Mouse (Mus musculus): Measurements from ENCODE around the gene Rps27l. TPM values are rescaled to one million over a fixed set of nuclear protein-coding genes. Genes with fewer than 3 reads are reported as not detected.

The Rps27l gene
- total and polyA plus RNA-seq, 3 experiments: 469 to 502 TPM; not detected in 1

DNA sequence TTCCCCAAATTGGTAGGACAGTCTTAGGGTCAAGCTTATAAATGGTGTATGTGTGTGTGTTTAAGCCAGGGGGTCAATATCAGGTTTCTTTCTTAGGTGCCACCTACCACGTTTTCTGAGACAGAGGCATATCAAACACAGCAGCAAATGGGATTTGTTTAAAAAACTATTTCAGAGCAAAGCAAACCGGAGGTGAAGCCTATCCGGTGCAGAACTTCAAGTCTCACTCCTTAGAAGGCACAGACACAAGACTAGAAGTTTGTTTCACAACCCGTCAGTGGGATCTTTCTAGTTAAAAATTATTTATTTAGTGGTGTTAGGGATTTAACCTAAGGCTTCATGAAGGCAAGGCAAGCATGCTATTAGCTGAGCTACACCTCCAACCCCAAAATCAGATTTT, 725 bp upstream of the Rps27l start:
- Histone ChIP-seq H3K79me2 (ENCODE audit: control insufficient read depth, insufficient read depth, low read length, poor library complexity) (peaks cover 9% of the 10 kb centered on the region), H3K4me1 (ENCODE audit: control insufficient read depth in 1 of 2, insufficient read depth in 2 of 2, low read length in 2 of 2) (peaks cover 3 to 4% of the 10 kb centered on the region in 2 experiments; a peak in 2 of 4 replicates), H3K4me3 (ENCODE audit: control insufficient read depth in 1 of 2, insufficient read depth in 1 of 2, low read depth in 2 of 2, low read length in 2 of 2) (peak overlapping the region; percentile 86 to 93), H3K27me3 (ENCODE audit: control insufficient read depth in 1 of 2, insufficient read depth in 2 of 2, low read length in 2 of 2) (no peaks in the 10 kb centered on the region), H3K9ac (ENCODE audit: control insufficient read depth, low read depth, low read length, poor library complexity, severe bottlenecking) (peak overlapping the region; percentile 83), H3K36me3 (ENCODE audit: control insufficient read depth in 1 of 2, insufficient read depth in 2 of 2, low read length in 2 of 2) (peaks cover 9 to 18% of the 10 kb centered on the region in 2 experiments), H3K27ac (ENCODE audit: control insufficient read depth, low read depth, low read length) (peak overlapping the region; percentile 62), H3K9me3 (replicated peaks; ENCODE audit: insufficient read depth, low read length) (no peaks in the 10 kb centered on the region)
- TF ChIP-seq NELFE (IDR thresholded peaks at IDR 0.05; ENCODE audit: low read depth, low read length): no peak
- no peak for TF ChIP-seq JUND (IDR thresholded peaks at IDR 0.05; ENCODE audit: low read depth, low read length)
- TF ChIP-seq POLR2AphosphoS2 (IDR thresholded peaks at IDR 0.05; ENCODE audit: low read length): no peak
- TF ChIP-seq USF1 (IDR thresholded peaks at IDR 0.05; ENCODE audit: low read depth, low read length): no peak
- TF ChIP-seq SMC3 (IDR thresholded peaks at IDR 0.05; ENCODE audit: low read depth, low read length): no peak
- DNase-seq (ENCODE audit: low read depth, low spot score): peak; percentile 71

DNA sequence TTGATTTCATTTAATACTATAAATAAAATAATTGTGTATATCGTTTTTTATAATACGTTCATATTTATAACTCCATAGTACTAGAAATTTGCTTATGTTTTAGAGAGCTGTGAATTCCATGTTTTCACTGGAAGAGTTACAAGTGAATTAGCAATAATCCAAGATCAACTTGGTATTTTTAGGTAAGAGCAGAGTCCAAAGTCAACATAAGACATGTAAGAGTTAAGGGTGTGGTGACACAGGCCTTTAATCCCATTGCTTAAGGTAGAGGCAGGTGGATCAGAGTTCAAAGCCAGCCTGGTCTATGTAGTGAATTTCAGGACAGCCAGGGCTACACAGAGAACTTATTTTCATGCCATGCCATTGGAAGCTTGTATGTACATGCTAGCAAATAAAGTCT, 2.6 kb downstream of the Rps27l start:
- Histone ChIP-seq H3K79me2 (ENCODE audit: control insufficient read depth, insufficient read depth, low read length, poor library complexity) (peaks cover 9% of the 10 kb centered on the region), H3K9me3 (replicated peaks; ENCODE audit: insufficient read depth, low read length) (no peaks in the 10 kb centered on the region), H3K9ac (ENCODE audit: control insufficient read depth, low read depth, low read length, poor library complexity, severe bottlenecking) (no peak overlapping the region), H3K36me3 (ENCODE audit: control insufficient read depth in 1 of 2, insufficient read depth in 2 of 2, low read length in 2 of 2) (peaks cover 9 to 18% of the 10 kb centered on the region in 2 experiments), H3K4me3 (ENCODE audit: control insufficient read depth in 1 of 2, insufficient read depth in 1 of 2, low read depth in 2 of 2, low read length in 2 of 2) (no peak overlapping the region), H3K4me1 (ENCODE audit: control insufficient read depth in 1 of 2, insufficient read depth in 2 of 2, low read length in 2 of 2) (peaks cover 3 to 4% of the 10 kb centered on the region in 2 experiments; a peak in 2 of 4 replicates), H3K27ac (ENCODE audit: control insufficient read depth, low read depth, low read length) (no peak overlapping the region), H3K27me3 (ENCODE audit: control insufficient read depth in 1 of 2, insufficient read depth in 2 of 2, low read length in 2 of 2) (no peaks in the 10 kb centered on the region)
- no peak for TF ChIP-seq HCFC1 (IDR thresholded peaks at IDR 0.05; ENCODE audit: low read depth, low read length)
- no peak for TF ChIP-seq ZNF384 (IDR thresholded peaks at IDR 0.05; ENCODE audit: low read depth, low read length)
- no peak for TF ChIP-seq MAX (IDR thresholded peaks at IDR 0.05; ENCODE audit: low read length)
- TF ChIP-seq TBP (IDR thresholded peaks at IDR 0.05; ENCODE audit: low read depth, low read length): no peak
- no peak for TF ChIP-seq EP300 (IDR thresholded peaks at IDR 0.05; ENCODE audit: low read depth in 1 of 2, low read length in 2 of 2)
- TF ChIP-seq MAFK (IDR thresholded peaks at IDR 0.05; ENCODE audit: borderline replicate concordance, low read depth, low read length): no peak
- no peak for TF ChIP-seq ZC3H11A (IDR thresholded peaks at IDR 0.05; ENCODE audit: low read depth, low read length)
- no peak for TF ChIP-seq RAD21 (IDR thresholded peaks at IDR 0.05; ENCODE audit: low read depth, low read length)
- TF ChIP-seq SIN3A (IDR thresholded peaks at IDR 0.05; ENCODE audit: low read length): no peak
- no peak for TF ChIP-seq MAZ (IDR thresholded peaks at IDR 0.05; ENCODE audit: low read depth, low read length)
- no peak for TF ChIP-seq TCF12 (IDR thresholded peaks at IDR 0.05; ENCODE audit: low read depth, low read length)
- TF ChIP-seq ZMIZ1 (IDR thresholded peaks at IDR 0.05; ENCODE audit: low read depth, low read length): no peak
- TF ChIP-seq TAL1 (IDR thresholded peaks at IDR 0.05; ENCODE audit: low read length): no peak
- DNase-seq (ENCODE audit: low read depth, low spot score): no peak

All from MEL (cell line).